Mouse (Mus musculus) liver, embryonic 14.5 days (tissue): Measurements from ENCODE around the gene Kazn. TPM values are rescaled to one million over a fixed set of nuclear protein-coding genes. Genes with fewer than 3 reads are reported as not detected.

ENCODE experiments used
- ATAC-seq: fragments of 200-750 bp; cut with Nextera tagmentation; 2 replicates; pipeline ENCODE4 v1.8.0; 2017; ENCODE audit warnings: moderate number of reproducible peaks, mild to moderate bottlenecking, moderate library complexity; ENCODE audit not compliant: insufficient read depth
- DNase-seq, 3 experiments: peaks; one replicate each; pipeline ENCODE4 v3.0.0-alpha.2; 2012 to 2013; ENCODE audit warnings: low read depth in 3 of 3, low spot score in 3 of 3
- H3K27ac ChIP-seq: fragments of 300-500 bp; sonication (generic); 2 replicates; pipeline ENCODE4 v1.5.1; 2014; ENCODE audit warnings: moderate library complexity, mild to moderate bottlenecking, control low read depth, inconsistent platforms
- H3K27me3 ChIP-seq: fragments of 300-500 bp; sonication (generic); 2 replicates; pipeline ENCODE4 v1.6.1; 2014; ENCODE audit warnings: mild to moderate bottlenecking, low read length, moderate library complexity; ENCODE audit not compliant: control insufficient read depth, insufficient read depth
- H3K36me3 ChIP-seq: fragments of 300-500 bp; sonication (generic); replicated peaks from 2 replicates; pipeline ENCODE4 v1.6.1; 2014; ENCODE audit warnings: low read depth; ENCODE audit not compliant: control insufficient read depth, insufficient read depth
- H3K4me1 ChIP-seq, 2 experiments: fragments of 200-500 bp in 1 of 2; fragments of 300-500 bp in 1 of 2; sonication (generic) in 1 of 2; replicated peaks; 2 replicates each; pipeline ENCODE4 v1.6.1; 2012 to 2014; ENCODE audit warnings: antibody characterized with exemption in 1 of 2, inconsistent platforms in 1 of 2, low read length in 1 of 2; ENCODE audit not compliant: control insufficient read depth in 2 of 2, insufficient read depth in 2 of 2
- H3K4me2 ChIP-seq: fragments of 300-500 bp; sonication (generic); 2 replicates; pipeline ENCODE4 v1.6.1; 2014; ENCODE audit warnings: low read depth, mild to moderate bottlenecking, control low read depth, moderate library complexity
- H3K4me3 ChIP-seq, 2 experiments: fragments of 200-500 bp in 1 of 2; fragments of 300-500 bp in 1 of 2; sonication (generic) in 1 of 2; 2 replicates each; pipeline ENCODE4 v1.5.1; 2012 to 2014; ENCODE audit warnings: low read depth in 2 of 2, low read length in 2 of 2, mild to moderate bottlenecking in 2 of 2, control low read depth in 1 of 2, inconsistent platforms in 1 of 2, moderate library complexity in 1 of 2; ENCODE audit not compliant: insufficient read depth in 1 of 2
- H3K9ac ChIP-seq: fragments of 300-500 bp; sonication (generic); replicated peaks from 2 replicates; pipeline ENCODE4 v1.6.1; 2014; ENCODE audit warnings: mild to moderate bottlenecking, control low read depth, moderate library complexity
- H3K9me3 ChIP-seq: fragments of 300-500 bp; sonication (generic); 2 replicates; pipeline ENCODE4 v1.6.1; 2016; ENCODE audit warnings: low read length, mixed read lengths; ENCODE audit not compliant: control insufficient read depth
- CTCF ChIP-seq: IDR thresholded peaks from 2 replicates; pipeline ENCODE4 v1.5.1; 2016; ENCODE audit warnings: antibody characterized with exemption, low read depth, control low read depth
- EP300 ChIP-seq: IDR thresholded peaks from 2 replicates; pipeline ENCODE4 v1.6.1; 2016; ENCODE audit warnings: antibody characterized with exemption, low read depth
- WGBS: fragments of 180-500 bp; shearing (Covaris S2); extraction: QIAGEN DNeasy Blood & Tissue Kit; methylation state at CpG from one replicate; pipeline ENCODE4 v1.1.7; 2014; ENCODE audit not compliant: insufficient replicate concordance; 5-methylcytosine and 5-hydroxymethylcytosine counted together
- polyA plus RNA-seq, 2 experiments: library from polyadenylated mRNA; depleted of rRNA in 1 of 2; stranded (reverse) in 1 of 2; unstranded in 1 of 2; fragments of >200 nt; fragmentation: Nextera tagmentation in 1 of 2; extraction: Ambion mirVana in 1 of 2; gene quantifications; 2 replicates each; pipeline versions ENCODE4 v1.2.1 to v1.2.3; 2012 to 2014

Gene Kazn
- polyA plus RNA-seq, 2 experiments: 0.41 to 0.94 TPM

DNA sequence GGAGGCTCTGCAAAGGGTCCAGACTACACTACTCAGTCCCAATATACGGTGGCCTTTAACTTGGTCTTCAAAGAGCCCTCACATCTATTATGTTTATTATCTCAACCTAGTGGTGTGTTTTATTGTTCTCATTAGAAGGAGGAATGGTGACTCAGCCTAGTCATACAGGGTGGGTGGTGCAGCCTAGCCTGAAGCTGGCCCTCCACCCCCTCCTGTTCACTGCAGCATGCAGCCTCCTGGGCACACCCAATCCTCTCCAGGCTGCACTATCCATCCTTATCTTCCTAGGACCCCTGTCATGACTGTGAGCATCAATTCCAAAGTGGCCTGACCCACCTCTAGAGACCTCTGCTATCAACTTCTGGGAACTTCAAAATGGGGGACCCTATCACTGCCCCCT is 16.8 kb downstream of the Kazn start:
- DNase-seq: no peak
- H3K27ac ChIP-seq: no peak overlapping the region
- H3K9me3 ChIP-seq: no peaks in the 10 kb centered on the region

DNA sequence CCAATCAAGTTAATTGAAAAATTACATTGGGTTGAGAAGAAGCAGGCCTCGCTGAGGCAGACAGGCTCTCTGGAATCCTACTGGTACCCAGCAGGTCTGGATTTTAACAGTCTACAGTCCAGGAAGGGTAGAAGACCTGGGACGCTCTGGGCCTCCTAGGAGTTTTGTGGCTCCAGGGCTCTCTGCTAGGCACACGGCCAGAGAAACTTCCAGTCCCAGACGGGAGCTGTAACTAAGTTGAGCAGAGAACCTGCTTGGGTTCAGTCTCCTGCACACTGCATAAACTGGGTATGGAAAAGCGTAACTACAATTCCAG is 17.5 kb downstream of the Kazn start:
- no peak overlapping the region for H3K9ac ChIP-seq
- H3K9me3 ChIP-seq: no peaks in the 10 kb centered on the region
- peaks cover 0 to 10% of the 10 kb centered on the region in 2 experiments; a peak in 2 of 4 replicates for H3K4me1 ChIP-seq
- H3K27ac ChIP-seq: no peak overlapping the region
- ATAC-seq (no peak), DNase-seq (no peak)
- H3K4me3 ChIP-seq: no peak overlapping the region
- H3K27me3 ChIP-seq: no peaks in the 10 kb centered on the region
- no peaks in the 10 kb centered on the region for H3K36me3 ChIP-seq
- WGBS: 60% methylated on average over 5 of the region's 5 CpGs
- no peak overlapping the region for H3K4me2 ChIP-seq
- TF ChIP-seq EP300 (no peak), CTCF (no peak)

More for the DNA sequence above, 16.8 kb downstream of the Kazn start:
- H3K4me2 ChIP-seq: no peak overlapping the region
- no peak overlapping the region for H3K4me3 ChIP-seq
- WGBS: 63% methylated on average over 1 of the region's 1 CpGs
- H3K27me3 ChIP-seq: no peaks in the 10 kb centered on the region
- no peak overlapping the region for H3K9ac ChIP-seq
- H3K4me1 ChIP-seq: peaks cover 0 to 10% of the 10 kb centered on the region in 2 experiments; a peak in 2 of 4 replicates
- no peak for ATAC-seq
- no peaks in the 10 kb centered on the region for H3K36me3 ChIP-seq
- TF ChIP-seq CTCF: no peak
- no peak for TF ChIP-seq EP300

DNA sequence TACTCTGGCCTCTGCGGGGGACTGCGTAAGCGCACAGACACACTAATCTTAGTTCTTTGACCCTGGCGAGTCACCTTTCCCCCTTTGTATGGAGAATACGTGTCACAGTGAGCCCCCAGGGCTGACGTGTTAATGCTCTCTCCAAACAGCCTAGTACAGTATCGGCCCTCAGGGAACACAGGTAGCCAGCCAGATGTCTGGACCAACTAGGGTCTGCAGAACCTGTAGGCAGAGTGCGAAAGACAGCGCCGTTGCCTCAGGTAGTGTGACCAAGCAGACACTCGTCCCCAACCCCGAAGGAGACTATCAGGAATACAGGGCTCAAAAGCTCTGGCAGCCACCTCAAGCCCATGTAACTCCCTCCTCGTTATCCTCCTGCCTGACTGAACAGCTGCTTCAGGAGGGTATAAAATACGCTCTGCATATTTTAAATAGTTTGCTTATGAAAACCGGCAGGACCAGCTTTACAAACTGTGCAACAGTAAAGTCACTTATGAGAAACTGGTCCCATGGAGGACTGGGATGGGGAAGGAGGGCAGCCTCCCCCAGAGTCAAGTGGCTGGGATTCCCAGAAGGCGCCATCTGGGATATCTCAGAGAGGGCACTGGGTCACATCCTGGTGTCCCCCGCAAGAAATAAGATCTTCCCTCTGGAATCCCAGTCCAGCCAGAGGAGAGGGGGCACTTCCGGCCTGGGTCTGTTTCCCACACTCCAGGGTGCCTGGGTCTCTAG is 18.0 kb downstream of the Kazn start:
- Histone ChIP-seq H3K4me1 (peaks cover 0 to 10% of the 10 kb centered on the region in 2 experiments; a peak in 2 of 4 replicates), H3K4me2 (no peak overlapping the region), H3K9ac (no peak overlapping the region), H3K9me3 (no peaks in the 10 kb centered on the region), H3K4me3 (no peak overlapping the region), H3K36me3 (no peaks in the 10 kb centered on the region), H3K27ac (no peak overlapping the region), H3K27me3 (no peaks in the 10 kb centered on the region)
- DNase-seq (no peak), ATAC-seq (no peak)
- no peak for TF ChIP-seq EP300
- TF ChIP-seq CTCF: no peak
- WGBS: 70% methylated on average over 18 of the region's 18 CpGs

DNA sequence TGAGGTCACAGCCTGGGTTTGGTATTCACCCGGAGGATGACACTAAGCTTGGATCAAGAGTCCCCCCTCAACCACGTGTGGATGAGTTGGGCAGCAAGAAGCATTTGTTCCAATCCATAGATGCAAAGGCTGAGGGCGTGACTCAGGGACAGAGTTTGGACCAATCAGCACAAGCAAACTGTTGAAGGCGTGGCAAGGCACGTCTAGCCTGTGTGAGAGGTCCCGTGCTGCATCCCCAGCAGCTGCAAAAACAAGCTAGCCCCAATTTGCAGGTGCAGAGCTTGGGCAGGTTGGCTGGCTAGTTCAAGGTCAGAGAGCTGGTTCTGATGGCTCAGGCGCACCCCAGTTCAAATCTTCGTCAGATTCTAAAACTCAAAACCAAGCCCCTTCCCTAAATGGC is 20.2 kb downstream of the Kazn start:
- Histone ChIP-seq H3K4me2 (no peak overlapping the region), H3K4me3 (no peak overlapping the region), H3K4me1 (peaks cover 0 to 5% of the 10 kb centered on the region in 2 experiments; a peak in 1 of 4 replicates), H3K36me3 (no peaks in the 10 kb centered on the region), H3K9ac (no peak overlapping the region), H3K27ac (no peak overlapping the region), H3K9me3 (no peaks in the 10 kb centered on the region), H3K27me3 (no peaks in the 10 kb centered on the region)
- ATAC-seq (no peak), DNase-seq (no peak)
- no peak for TF ChIP-seq CTCF
- no peak for TF ChIP-seq EP300
- 58% methylated on average over 8 of the region's 8 CpGs for WGBS

DNA sequence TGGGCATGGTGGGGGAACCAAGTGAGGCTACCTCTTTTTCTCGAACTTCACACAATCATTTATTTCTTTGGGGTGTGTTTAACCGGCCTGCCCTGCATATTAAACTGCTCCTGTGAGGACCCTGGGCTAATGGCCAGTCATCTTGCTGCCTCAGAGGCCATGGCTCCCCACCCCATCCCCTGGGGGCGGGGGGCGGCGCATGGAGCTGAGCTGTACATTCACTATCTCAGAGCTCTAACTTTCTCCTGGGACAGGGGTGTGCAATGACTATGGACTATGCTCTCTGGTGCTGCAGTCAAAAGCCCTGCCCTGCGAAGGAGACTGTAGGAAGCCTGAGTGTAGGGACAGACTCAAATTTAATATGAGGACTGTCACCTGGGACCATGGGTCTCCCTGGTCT is 22.2 kb downstream of the Kazn start:
- no peaks in the 10 kb centered on the region for H3K36me3 ChIP-seq
- H3K27me3 ChIP-seq: no peaks in the 10 kb centered on the region
- H3K9ac ChIP-seq: no peak overlapping the region
- H3K27ac ChIP-seq: no peak overlapping the region
- H3K4me2 ChIP-seq: no peak overlapping the region
- 63% methylated on average over 6 of the region's 6 CpGs for WGBS
- no peak for ATAC-seq
- peaks cover 0 to 5% of the 10 kb centered on the region in 2 experiments; a peak in 1 of 4 replicates for H3K4me1 ChIP-seq
- H3K4me3 ChIP-seq: no peak overlapping the region
- DNase-seq: no peak
- H3K9me3 ChIP-seq: no peaks in the 10 kb centered on the region
- TF ChIP-seq EP300 (no peak), CTCF (no peak)
